Mouse (Mus musculus) neutrophil, adult 65 days (primary cell): ENCODE measurements around the gene Ifna14. TPM values are rescaled to one million over a fixed set of nuclear protein-coding genes. Genes with fewer than 3 reads are reported as not detected.

Experiments used
- total RNA-seq: library from RNA; stranded (reverse); gene quantifications from 2 replicates; pipeline ENCODE4 v1.2.4, GENCODE M21; 2023

Gene Ifna14
- total RNA-seq: not detected in 2 replicates

GRCm38 (mm10) chr4:88571698-88572097 is at the start of gene Ifna14:
Gene Ifna14, minus strand, starts transcription at chr4:88571798.

GRCm38 (mm10) chr4:88603276-88603675 is 31.7 kb upstream of the Ifna14 start, which contains the start of gene Ifna12:
Gene Ifna12, minus strand, starts transcription at chr4:88603376.

DNA sequence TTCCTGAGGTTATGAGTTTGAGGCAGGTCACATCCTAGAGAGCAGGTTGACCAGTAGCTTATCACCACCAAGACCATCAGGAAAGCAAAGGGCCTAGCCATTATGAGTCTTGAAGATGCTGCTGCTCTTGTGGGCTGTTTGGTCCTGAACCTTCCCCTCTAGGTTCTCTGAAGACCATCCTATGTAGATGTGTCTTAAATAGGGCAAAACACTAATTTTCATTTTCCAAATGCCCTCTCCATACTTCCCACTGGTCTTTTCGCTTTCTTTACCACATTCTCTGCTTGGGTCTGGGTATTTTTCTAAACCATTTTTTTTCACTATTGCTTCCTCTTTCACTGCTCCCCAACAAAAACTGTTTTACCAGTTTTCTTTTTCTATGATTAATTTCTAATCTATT is 20.7 kb upstream of the Ifna14 start, which contains the start of gene Ifna9:
TSS of gene Ifna9 (minus strand) at position 101 of the 400 bp plus-strand sequence.

GRCm38 (mm10) chr4:88558145-88558544 is 13.5 kb downstream of the Ifna14 start, which contains the start of gene Ifna15:
Gene Ifna15, minus strand, starts transcription at chr4:88558245.

GRCm38 (mm10) chr4:88522674-88523073 is 48.9 kb downstream of the Ifna14 start, which contains the start of gene Ifnb1:
Gene Ifnb1, minus strand, starts transcription at chr4:88522774.

Other genes with a start within 250 kb of the Ifna14 start
- 80.3 and 87.0 TPM in 2 replicates for gene Hacd4, start 132.9 kb downstream of the Ifna14 start, total RNA-seq
- not detected in 2 replicates for gene Ifnb1, start 49.0 kb downstream of the Ifna14 start, total RNA-seq
- not detected in 2 replicates for gene Ifna15, start 13.6 kb downstream of the Ifna14 start, total RNA-seq
- not detected in 2 replicates for gene Ifna9, start 20.6 kb upstream of the Ifna14 start, total RNA-seq
- not detected in 2 replicates for gene Ifna12, start 31.6 kb upstream of the Ifna14 start, total RNA-seq
- gene C87499, start 62.6 kb upstream of the Ifna14 start, total RNA-seq: not detected in 2 replicates
- not detected in 2 replicates for gene Ifna13, start 72.7 kb upstream of the Ifna14 start, total RNA-seq
- gene Ifna16, start 105.1 kb upstream of the Ifna14 start, total RNA-seq: not detected in 2 replicates
- gene Ifna2, start 112.1 kb upstream of the Ifna14 start, total RNA-seq: not detected in 2 replicates
- gene Ifnab, start 119.6 kb upstream of the Ifna14 start, total RNA-seq: not detected in 2 replicates
- 0.63 TPM in 1 of 2 replicates, not detected in the other for gene Gm26566, start 150.0 kb upstream of the Ifna14 start, total RNA-seq
- 48.2 and 49.4 TPM in 2 replicates for gene Klhl9, start 150.7 kb upstream of the Ifna14 start, total RNA-seq
- not detected in 2 replicates for gene Gm13271, start 183.1 kb upstream of the Ifna14 start, total RNA-seq
- gene Gm13283, start 188.3 kb upstream of the Ifna14 start, total RNA-seq: not detected in 2 replicates
- gene Gm13290, start 202.0 kb upstream of the Ifna14 start, total RNA-seq: 0.54 TPM in 1 of 2 replicates, not detected in the other
- gene Gm13289, start 205.1 kb upstream of the Ifna14 start, total RNA-seq: not detected in 2 replicates
- gene Gm13272, start 208.1 kb upstream of the Ifna14 start, total RNA-seq: not detected in 2 replicates
- not detected in 2 replicates for gene Ifnz, start 210.3 kb upstream of the Ifna14 start, total RNA-seq
- not detected in 2 replicates for gene Gm13276, start 213.9 kb upstream of the Ifna14 start, total RNA-seq
- gene Gm13277, start 216.8 kb upstream of the Ifna14 start, total RNA-seq: not detected in 2 replicates
- not detected in 2 replicates for gene Gm13278, start 219.8 kb upstream of the Ifna14 start, total RNA-seq
- not detected in 2 replicates for gene Gm13275, start 222.7 kb upstream of the Ifna14 start, total RNA-seq
- gene Gm13279, start 225.6 kb upstream of the Ifna14 start, total RNA-seq: not detected in 2 replicates
- 0.45 TPM in 1 of 2 replicates, not detected in the other for gene Gm13285, start 227.9 kb upstream of the Ifna14 start, total RNA-seq
- not detected in 2 replicates for gene Gm13287, start 231.5 kb upstream of the Ifna14 start, total RNA-seq
- gene Gm13288, start 233.7 kb upstream of the Ifna14 start, total RNA-seq: not detected in 2 replicates
- gene Ifna7, start 244.4 kb upstream of the Ifna14 start, total RNA-seq: not detected in 2 replicates
- gene Ifna11, start 248.2 kb upstream of the Ifna14 start, total RNA-seq: not detected in 2 replicates